Mouse (Mus musculus) lung, adult 2 months (tissue): ENCODE data around the gene Dhrs13.

Source experiments
- CTCF ChIP-seq: fragments of 200-500 bp; IDR thresholded peaks from 2 replicates; pipeline ENCODE4 v1.5.1; 2011; ENCODE audit warnings: mild to moderate bottlenecking, low read length, control low read depth; ENCODE audit not compliant: insufficient read depth
- POLR2A ChIP-seq: fragments of 200-500 bp; IDR thresholded peaks from 2 replicates; pipeline ENCODE4 v1.6.1; 2011; ENCODE audit warnings: low read depth, mild to moderate bottlenecking, control low read depth, low read length, borderline replicate concordance; ENCODE audit errors: extremely low read depth

DNA sequence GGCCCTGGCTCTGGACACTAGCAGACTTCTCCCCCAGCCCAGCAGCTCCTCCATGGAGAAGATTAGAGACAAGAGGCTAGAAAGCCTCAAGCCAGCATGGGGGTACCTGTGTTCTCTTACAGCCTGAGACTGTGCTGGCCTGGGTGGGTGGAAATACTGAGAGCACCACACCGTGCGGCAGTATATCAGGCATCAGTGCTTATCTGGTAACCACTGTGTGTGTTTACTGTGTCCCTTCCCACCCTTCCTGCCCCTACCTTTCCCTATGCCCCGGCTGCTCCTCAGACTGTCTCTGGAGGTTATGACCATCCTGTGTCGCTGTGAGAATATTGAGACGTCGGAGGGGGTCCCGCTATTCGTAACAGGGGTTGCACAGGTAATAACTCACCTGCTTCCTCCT is 21.0 kb downstream of the Dhrs13 start:
- TF ChIP-seq CTCF (no peak), POLR2A (no peak)
